Mouse (Mus musculus) myocyte (in vitro differentiated cells): ENCODE measurements around the gene Dnmt3a. TPM values are rescaled to one million over a fixed set of nuclear protein-coding genes. Genes with fewer than 3 reads are reported as not detected.

Source experiments
- H3K27me3 ChIP-seq: one replicate; pipeline ENCODE4 v1.6.1; 2011; ENCODE audit not compliant: control insufficient read depth, insufficient read depth, insufficient read length
- H3K36me3 ChIP-seq: one replicate; pipeline ENCODE4 v1.6.1; 2011; ENCODE audit not compliant: control insufficient read depth, insufficient read depth
- H3K4me2 ChIP-seq: one replicate; pipeline ENCODE4 v1.6.1; 2011; ENCODE audit warnings: low read depth, control low read depth
- H3K4me3 ChIP-seq: one replicate; pipeline ENCODE4 v1.5.1; 2011; ENCODE audit warnings: mild to moderate bottlenecking, control low read depth, moderate library complexity
- H3K79me2 ChIP-seq: one replicate; pipeline ENCODE4 v1.6.1; 2011; ENCODE audit not compliant: control insufficient read depth, insufficient read depth
- H3ac ChIP-seq: one replicate; pipeline ENCODE4 v1.6.1; 2011; ENCODE audit not compliant: control insufficient read depth, insufficient read length
- CEBPB ChIP-seq: IDR thresholded peaks from 2 replicates; pipeline ENCODE4 v1.6.1; 2011; ENCODE audit warnings: mild to moderate bottlenecking, moderate library complexity; ENCODE audit not compliant: poor library complexity, insufficient read depth, severe bottlenecking
- E2F4 ChIP-seq: IDR thresholded peaks from one replicate; pipeline ENCODE4 v1.6.1; 2011; ENCODE audit warnings: mild to moderate bottlenecking, control low read depth, moderate library complexity; ENCODE audit not compliant: insufficient read depth
- MAX ChIP-seq: IDR thresholded peaks from one replicate; pipeline ENCODE4 v1.6.1; 2011; ENCODE audit warnings: low read depth, mild to moderate bottlenecking, control low read depth
- MYOD1 ChIP-seq, 3 experiments: IDR thresholded peaks; one replicate each; pipeline ENCODE4 v1.6.1; 2011; ENCODE audit warnings: control low read depth in 2 of 3, low read depth in 2 of 3, mild to moderate bottlenecking in 2 of 3, moderate library complexity in 1 of 3; ENCODE audit not compliant: insufficient read length in 2 of 3, control insufficient read depth in 1 of 3
- MYOG ChIP-seq, 3 experiments: IDR thresholded peaks; one replicate each; pipeline ENCODE4 v1.6.1; 2011; ENCODE audit warnings: control low read depth in 2 of 3, low read depth in 2 of 3, mild to moderate bottlenecking in 2 of 3; ENCODE audit not compliant: insufficient read length in 2 of 3, control insufficient read depth in 1 of 3, insufficient read depth in 1 of 3
- POLR2A ChIP-seq: IDR thresholded peaks from one replicate; pipeline ENCODE4 v1.6.1; 2011; ENCODE audit warnings: low read depth, mild to moderate bottlenecking, control low read depth, moderate library complexity; ENCODE audit not compliant: insufficient read length
- POLR2AphosphoS2 ChIP-seq: IDR thresholded peaks from one replicate; pipeline ENCODE4 v1.6.1; 2011; ENCODE audit warnings: low read depth, control low read depth; ENCODE audit not compliant: insufficient read length
- REST ChIP-seq: IDR thresholded peaks from one replicate; pipeline ENCODE4 v1.6.1; 2011; ENCODE audit warnings: mild to moderate bottlenecking, control low read depth, moderate library complexity; ENCODE audit not compliant: insufficient read depth, insufficient read length
- SRF ChIP-seq: IDR thresholded peaks from one replicate; pipeline ENCODE4 v1.6.1; 2011; ENCODE audit warnings: low read depth; ENCODE audit not compliant: control insufficient read depth, insufficient read length
- TCF12 ChIP-seq: IDR thresholded peaks from one replicate; pipeline ENCODE4 v1.6.1; 2011; ENCODE audit warnings: mild to moderate bottlenecking, control low read depth; ENCODE audit not compliant: poor library complexity, insufficient read depth, severe bottlenecking
- TCF3 ChIP-seq: IDR thresholded peaks from one replicate; pipeline ENCODE4 v1.6.1; 2011; ENCODE audit warnings: low read depth, control low read depth; ENCODE audit not compliant: insufficient read length
- USF1 ChIP-seq: IDR thresholded peaks from one replicate; pipeline ENCODE4 v1.6.1; 2011; ENCODE audit warnings: low read depth, mild to moderate bottlenecking, control low read depth, moderate library complexity
- polyA plus RNA-seq: library from polyadenylated mRNA; unstranded; fragments of >200 nt; fragmentation: generic; extraction: Trizol; gene quantifications from one replicate; pipeline ENCODE4 v1.2.1, GENCODE M21; 2012; ENCODE audit warnings: missing spikeins

The Dnmt3a gene
- polyA plus RNA-seq, 1 experiment: 4.6 TPM

- no peak for TF ChIP-seq CEBPB
- no peak for TF ChIP-seq MYOG (IDR thresholded peaks at IDR 0.05; ENCODE audit: control insufficient read depth in 1 of 3, insufficient read depth in 1 of 3, insufficient read length in 2 of 3, low read depth in 2 of 3)
- no peak for TF ChIP-seq REST
- no peak for TF ChIP-seq POLR2A
- TF ChIP-seq TCF3: no peak
- TF ChIP-seq USF1: no peak
- no peak for TF ChIP-seq MAX
- TF ChIP-seq POLR2AphosphoS2: no peak
- no peak for TF ChIP-seq MYOD1 (IDR thresholded peaks at IDR 0.05; ENCODE audit: control insufficient read depth in 1 of 3, insufficient read length in 2 of 3, low read depth in 2 of 3)
- no peak for TF ChIP-seq E2F4
- no peak for TF ChIP-seq SRF
- TF ChIP-seq TCF12: no peak
- H3K36me3 ChIP-seq: no peaks in the 10 kb centered on the region
- H3K4me2 ChIP-seq: no peak overlapping the region
- no peak overlapping the region for H3K4me3 ChIP-seq
- H3ac ChIP-seq: no peak overlapping the region
- no peaks in the 10 kb centered on the region for H3K27me3 ChIP-seq
- H3K79me2 ChIP-seq: no peaks in the 10 kb centered on the region
Observed at GRCm38 (mm10) chr12:3771080-3771479, 34.7 kb upstream of the Dnmt3a start.

GRCm38 (mm10) chr12:3773643-3774042 is 32.2 kb upstream of the Dnmt3a start:
- Histone ChIP-seq H3K4me3 (no peak overlapping the region), H3K4me2 (no peak overlapping the region), H3K79me2 (no peaks in the 10 kb centered on the region), H3K36me3 (no peaks in the 10 kb centered on the region), H3ac (no peak overlapping the region), H3K27me3 (no peaks in the 10 kb centered on the region)
- TF ChIP-seq E2F4: no peak
- TF ChIP-seq MYOG (IDR thresholded peaks at IDR 0.05; ENCODE audit: control insufficient read depth in 1 of 3, insufficient read depth in 1 of 3, insufficient read length in 2 of 3, low read depth in 2 of 3): no peak
- TF ChIP-seq SRF: no peak
- TF ChIP-seq REST: no peak
- TF ChIP-seq POLR2A: no peak
- no peak for TF ChIP-seq TCF12
- TF ChIP-seq MYOD1 (IDR thresholded peaks at IDR 0.05; ENCODE audit: control insufficient read depth in 1 of 3, insufficient read length in 2 of 3, low read depth in 2 of 3): no peak
- TF ChIP-seq USF1: no peak
- TF ChIP-seq MAX: no peak
- no peak for TF ChIP-seq TCF3
- no peak for TF ChIP-seq CEBPB
- TF ChIP-seq POLR2AphosphoS2: no peak

GRCm38 (mm10) chr12:3776015-3776414 is 29.8 kb upstream of the Dnmt3a start:
- Histone ChIP-seq H3K4me3 (no peak overlapping the region), H3K36me3 (no peaks in the 10 kb centered on the region), H3K79me2 (no peaks in the 10 kb centered on the region), H3K27me3 (no peaks in the 10 kb centered on the region), H3K4me2 (no peak overlapping the region), H3ac (no peak overlapping the region)
- TF ChIP-seq REST: no peak
- no peak for TF ChIP-seq MYOG (IDR thresholded peaks at IDR 0.05; ENCODE audit: control insufficient read depth in 1 of 3, insufficient read depth in 1 of 3, insufficient read length in 2 of 3, low read depth in 2 of 3)
- no peak for TF ChIP-seq POLR2AphosphoS2
- no peak for TF ChIP-seq MAX
- no peak for TF ChIP-seq POLR2A
- no peak for TF ChIP-seq CEBPB
- no peak for TF ChIP-seq SRF
- TF ChIP-seq TCF3: no peak
- no peak for TF ChIP-seq E2F4
- TF ChIP-seq TCF12: no peak
- no peak for TF ChIP-seq USF1
- TF ChIP-seq MYOD1 (IDR thresholded peaks at IDR 0.05; ENCODE audit: control insufficient read depth in 1 of 3, insufficient read length in 2 of 3, low read depth in 2 of 3): no peak

- no peak overlapping the region for H3K4me2 ChIP-seq
- H3ac ChIP-seq: no peak overlapping the region
- no peaks in the 10 kb centered on the region for H3K27me3 ChIP-seq
- TF ChIP-seq CEBPB: no peak
- no peak for TF ChIP-seq USF1
- no peak for TF ChIP-seq E2F4
- TF ChIP-seq MYOD1 (IDR thresholded peaks at IDR 0.05; ENCODE audit: control insufficient read depth in 1 of 3, insufficient read length in 2 of 3, low read depth in 2 of 3): no peak
- no peak for TF ChIP-seq POLR2A
- TF ChIP-seq POLR2AphosphoS2: no peak
- TF ChIP-seq REST: no peak
- TF ChIP-seq MAX: no peak
- no peak for TF ChIP-seq TCF3
- no peak for TF ChIP-seq MYOG (IDR thresholded peaks at IDR 0.05; ENCODE audit: control insufficient read depth in 1 of 3, insufficient read depth in 1 of 3, insufficient read length in 2 of 3, low read depth in 2 of 3)
- no peak for TF ChIP-seq TCF12
- no peak for TF ChIP-seq SRF
- no peak overlapping the region for H3K4me3 ChIP-seq
- no peaks in the 10 kb centered on the region for H3K79me2 ChIP-seq
- H3K36me3 ChIP-seq: no peaks in the 10 kb centered on the region
Observed at GRCm38 (mm10) chr12:3777682-3778081, 28.1 kb upstream of the Dnmt3a start.
